Mouse (Mus musculus): ENCODE data around the gene Fibp.
"Not testable (repeated sequence)": the region's sequence is repeated elsewhere in the genome, so short reads cannot be mapped to it uniquely, and the experiment has no call there.

Fibp gene

GRCm38 (mm10) chr19:5489721-5490120 is 29.3 kb downstream of the Fibp start:
- DNase-seq, result not testable (repeated sequence)

GRCm38 (mm10) chr19:5490313-5490897 is 30.0 kb downstream of the Fibp start, which contains the start of gene Cfl1:
Cfl1 (plus strand) TSS chr19:5490455.
- DNase-seq, result peak; percentile 95 to 96

- DNase-seq, result peak; percentile 86 to 89
These were observed 30.7 kb downstream of the Fibp start for GRCm38 (mm10) chr19:5490898-5491708.

GRCm38 (mm10) chr19:5492641-5493040 is 32.2 kb downstream of the Fibp start:
- no peak for DNase-seq

DNA sequence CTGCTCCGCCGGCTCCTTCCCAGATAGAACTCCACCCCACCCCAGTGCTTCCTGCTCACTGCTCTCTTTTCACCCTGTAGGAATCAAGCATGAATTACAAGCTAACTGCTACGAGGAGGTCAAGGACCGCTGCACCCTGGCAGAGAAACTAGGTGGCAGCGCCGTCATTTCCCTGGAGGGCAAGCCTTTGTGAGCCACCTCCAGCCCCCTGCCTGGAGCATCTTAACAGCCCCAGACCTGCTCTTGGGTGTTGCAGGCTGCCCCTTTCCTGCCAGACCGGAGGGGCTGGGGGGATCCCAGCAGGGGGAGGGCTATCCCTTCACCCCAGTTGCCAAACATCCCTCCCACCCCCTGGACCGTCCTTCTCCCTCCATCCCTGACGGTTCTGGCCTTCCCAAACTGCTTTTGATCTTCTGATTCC is 32.9 kb downstream of the Fibp start:
- peak in 1 of 2 experiments; percentile 40 for DNase-seq

GRCm38 (mm10) chr19:5494314-5494713 is 33.9 kb downstream of the Fibp start:
- peak; percentile 48 to 68 for DNase-seq

DNA sequence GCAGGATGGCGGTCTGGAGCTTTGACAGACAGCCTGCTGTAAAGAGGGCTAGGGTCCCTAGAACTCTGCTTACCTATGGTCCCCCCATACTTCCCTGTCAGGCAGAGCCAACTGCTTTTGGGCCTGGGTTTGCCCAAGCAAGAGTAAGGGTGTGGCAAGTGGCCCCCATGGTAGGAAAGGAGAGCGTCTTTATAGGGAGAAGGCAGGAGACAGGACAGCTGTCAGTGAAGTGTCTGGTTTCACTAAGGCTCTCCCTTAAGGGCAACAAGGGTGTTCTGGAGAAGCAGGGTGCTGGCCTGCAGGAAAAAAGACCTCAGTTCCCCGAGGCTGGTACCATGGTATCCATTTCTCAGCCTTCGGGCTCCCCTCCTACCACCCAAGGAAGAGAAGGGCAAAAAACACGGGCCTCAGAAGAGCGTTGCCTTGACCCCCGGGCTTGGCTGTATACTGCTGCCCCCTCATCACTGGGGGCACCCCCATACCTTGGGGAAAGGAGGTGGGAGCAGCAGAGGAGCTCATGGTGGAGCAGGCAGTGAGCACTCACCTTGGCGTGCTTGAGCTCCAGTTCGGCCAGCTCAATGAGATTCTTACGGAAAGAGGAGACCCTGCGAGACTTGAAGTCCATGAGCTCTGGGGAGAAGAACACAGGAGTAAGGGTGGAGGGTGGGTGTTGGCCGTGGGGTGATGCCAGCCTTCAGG is 35.1 kb downstream of the Fibp start:
- no peak for DNase-seq

DNA sequence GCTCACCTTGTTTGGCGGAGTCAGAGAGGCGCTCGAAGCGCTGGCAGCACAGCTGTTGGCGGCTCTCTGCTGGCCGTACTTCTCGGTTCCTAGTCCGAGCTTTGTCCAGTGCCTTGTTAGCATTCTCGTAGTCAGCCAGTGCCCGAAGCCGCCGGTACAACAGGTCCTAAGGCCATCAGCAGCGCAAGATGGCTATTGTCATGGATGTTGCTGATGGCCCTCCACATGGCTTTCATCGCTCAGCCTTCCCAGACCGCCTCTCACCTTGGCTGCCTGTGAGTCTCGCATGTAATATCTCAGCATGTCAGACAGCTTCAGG is 35.6 kb downstream of the Fibp start:
- no peak for DNase-seq

DNA sequence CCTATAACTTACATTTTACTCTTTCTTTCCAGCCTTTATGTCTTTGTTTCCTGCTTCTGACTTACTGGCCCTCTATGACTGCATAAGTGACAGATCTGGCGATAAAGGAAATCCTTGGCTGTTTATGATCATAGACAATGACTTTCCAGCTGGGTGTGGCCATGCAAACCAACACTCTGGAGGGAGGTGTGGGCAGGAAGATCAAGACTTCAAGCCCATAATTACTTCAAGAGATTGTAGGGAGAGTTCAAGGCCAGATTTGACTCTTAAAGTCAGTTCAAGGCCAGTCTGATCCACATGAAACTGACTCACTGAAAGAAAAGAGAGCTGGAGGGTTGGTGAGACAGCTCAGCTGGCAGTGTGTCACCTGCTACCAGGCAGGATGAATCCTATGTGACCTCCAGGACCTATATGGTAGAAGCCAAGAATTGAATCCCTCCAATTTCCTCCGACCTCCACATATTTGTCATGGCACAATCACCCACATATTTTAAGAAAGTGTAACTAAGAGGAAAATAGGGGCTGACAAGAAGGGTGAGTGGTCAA is 40.0 kb downstream of the Fibp start:
- no peak for DNase-seq

- DNase-seq, result no peak
These were observed 43.3 kb downstream of the Fibp start, which contains the start of gene 1700020D05Rik for GRCm38 (mm10) chr19:5503687-5504086. 1700020D05Rik (minus strand) TSS chr19:5503787.

- DNase-seq, result peak; percentile 98 to 99
These were observed 49.9 kb downstream of the Fibp start, which contains the start of gene Snx32 for GRCm38 (mm10) chr19:5510031-5511026. Snx32 (minus strand) TSS chr19:5510538.

DNA sequence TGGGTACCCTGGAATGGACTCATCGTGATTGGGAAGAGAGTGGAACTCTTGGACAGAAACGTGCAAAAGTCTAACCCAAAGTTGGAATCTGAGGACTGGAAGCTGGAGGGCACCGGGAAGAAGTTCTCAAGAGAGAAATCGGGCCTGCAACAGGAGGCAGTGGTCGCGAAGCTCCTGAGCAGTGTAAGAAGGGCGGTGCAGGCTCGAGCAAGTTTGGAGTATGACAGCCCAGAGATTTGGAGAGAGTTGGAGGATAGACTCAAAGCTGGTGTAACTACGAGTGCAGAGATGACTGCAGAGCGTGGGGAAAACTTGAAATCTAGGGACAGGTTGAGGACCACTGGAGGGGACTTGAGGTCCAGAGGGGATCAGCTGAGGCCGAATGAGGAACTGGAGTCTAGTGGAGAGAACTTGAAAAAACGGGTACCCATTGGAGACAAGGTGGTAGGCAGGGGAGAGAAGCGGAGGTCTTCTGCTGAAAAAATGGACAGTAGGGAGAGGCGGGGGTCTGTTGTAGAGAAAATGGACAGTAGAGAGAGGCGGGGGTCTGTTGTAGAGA is 50.7 kb downstream of the Fibp start:
- peak in 1 of 2 experiments; percentile 21 for DNase-seq

DNA sequence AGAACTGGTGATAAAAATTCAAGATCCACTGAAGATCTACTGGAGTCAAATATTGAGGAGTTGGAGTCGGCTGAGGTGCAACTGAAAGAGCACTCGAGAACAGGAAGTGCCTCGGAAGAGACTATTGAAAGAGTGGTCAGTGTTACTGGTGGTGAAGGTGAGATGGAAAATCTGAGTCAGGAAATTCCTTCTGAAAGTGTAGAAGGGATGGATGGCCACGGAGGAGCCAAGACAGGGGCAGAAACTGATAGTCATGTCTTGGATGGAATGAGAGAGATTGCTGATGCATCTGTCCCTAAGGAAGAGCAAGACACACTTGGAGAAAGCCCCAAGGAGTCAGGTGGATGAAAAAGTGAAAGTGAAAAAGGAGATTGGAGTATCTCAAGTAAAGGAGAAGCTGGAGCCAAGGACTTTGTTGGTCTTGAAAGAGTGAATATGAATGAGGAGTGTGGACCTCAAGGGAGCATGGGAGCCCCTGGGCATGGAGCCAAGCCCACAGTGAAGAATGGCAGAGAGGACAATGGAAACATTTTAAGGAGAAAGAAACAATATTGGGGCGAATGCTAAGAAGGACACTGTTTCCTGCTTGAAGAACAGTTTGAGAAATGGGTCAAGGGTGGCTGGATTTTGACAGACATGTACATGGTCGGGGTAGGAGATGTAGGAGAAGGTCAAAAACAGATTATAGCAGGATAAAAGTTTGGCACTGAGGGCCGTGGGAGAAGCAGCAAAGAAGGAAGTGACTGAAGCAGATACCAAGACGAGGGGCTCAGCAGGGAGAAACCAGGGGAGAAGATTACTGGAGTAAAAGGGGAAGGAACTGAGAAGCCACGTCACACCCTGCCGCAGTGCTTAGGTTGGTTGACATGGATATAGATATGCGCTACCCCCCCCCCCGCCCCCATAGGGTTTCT is 51.9 kb downstream of the Fibp start:
- no peak for DNase-seq

- DNase-seq, result no peak
These were observed 52.6 kb downstream of the Fibp start for GRCm38 (mm10) chr19:5513005-5513349.
